Mouse (Mus musculus) thymus, postnatal 10 days (tissue): ENCODE measurements around the gene Shld2.

ENCODE experiments used
- DNase-seq, 2 experiments: peaks; one replicate each; pipeline ENCODE4 v3.0.0; 2021; ENCODE audit warnings: low spot score in 2 of 2

The Shld2 gene

GRCm38 (mm10) chr14:34310234-34310965 lies at the start of gene Shld2, which contains the start of gene Glud1:
Gene Shld2 (minus strand): TSS chr14:34310493.
Gene Glud1 (plus strand): TSS chr14:34310727.
- peak; percentile 82 to 90 for DNase-seq

- DNase-seq = no peak
Measured at GRCm38 (mm10) chr14:34359676-34360244, 49.5 kb upstream of the Shld2 start.

DNA sequence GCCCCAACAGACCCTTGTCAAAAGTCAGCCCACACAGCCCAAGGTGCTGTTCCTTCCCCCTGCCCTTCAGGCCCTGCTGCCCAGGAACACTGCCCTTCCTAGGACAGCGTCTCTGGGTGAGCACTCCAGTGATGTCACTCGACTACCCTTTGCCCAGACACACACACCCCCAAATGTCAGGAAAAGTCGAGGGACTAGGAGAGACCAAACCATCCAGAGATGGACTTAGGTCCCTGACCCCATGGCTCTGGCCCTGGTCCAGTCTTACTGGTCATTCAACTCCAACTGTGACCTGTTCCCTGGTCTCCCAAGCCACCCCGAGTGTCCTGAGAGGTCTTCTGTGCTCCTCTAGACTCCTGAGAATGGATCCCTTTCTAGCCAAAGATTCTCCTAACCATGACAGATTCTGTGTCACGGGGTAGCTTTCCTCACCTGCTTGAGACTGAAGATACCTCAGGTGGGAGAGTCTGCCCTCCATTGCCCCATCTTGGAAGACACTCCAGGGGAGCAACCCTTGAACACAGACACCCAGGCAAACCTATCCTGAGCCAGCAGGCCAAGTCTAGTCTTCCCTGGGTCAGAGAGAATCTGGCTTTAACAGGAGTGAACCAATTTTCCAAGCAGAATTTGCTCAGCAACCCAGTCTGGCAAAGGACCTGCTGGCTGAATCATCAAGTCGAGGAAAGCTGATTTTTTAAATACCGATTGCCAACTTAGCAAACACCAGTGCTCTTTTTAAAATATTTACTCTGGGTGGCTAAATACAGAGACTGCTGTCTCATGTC lies 47.6 kb upstream of the Shld2 start:
- DNase-seq = no peak

DNA sequence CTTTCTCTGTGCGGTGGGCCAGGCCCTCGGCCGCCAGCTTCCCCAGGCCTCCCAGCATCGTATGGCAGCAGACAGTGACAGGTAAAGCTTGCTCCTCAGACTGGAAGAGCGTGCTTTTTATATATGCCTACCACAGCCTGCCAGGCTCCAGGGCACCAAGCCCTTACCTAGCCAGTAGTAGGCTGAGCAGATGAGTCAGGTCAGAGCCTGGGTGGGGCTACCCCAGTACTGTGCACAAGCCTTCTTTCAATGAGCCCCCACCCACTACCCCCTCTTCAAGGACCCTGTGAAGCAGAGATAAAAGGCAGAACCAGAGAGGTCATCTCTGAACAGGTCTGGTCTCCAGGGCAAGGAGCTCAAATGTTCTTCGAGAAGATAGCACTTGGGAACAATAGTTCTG lies 45.0 kb upstream of the Shld2 start, which contains the start of gene Fam25c:
Fam25c (minus strand) TSS at position 133 of the 400 bp plus-strand sequence.
- no peak for DNase-seq

DNA sequence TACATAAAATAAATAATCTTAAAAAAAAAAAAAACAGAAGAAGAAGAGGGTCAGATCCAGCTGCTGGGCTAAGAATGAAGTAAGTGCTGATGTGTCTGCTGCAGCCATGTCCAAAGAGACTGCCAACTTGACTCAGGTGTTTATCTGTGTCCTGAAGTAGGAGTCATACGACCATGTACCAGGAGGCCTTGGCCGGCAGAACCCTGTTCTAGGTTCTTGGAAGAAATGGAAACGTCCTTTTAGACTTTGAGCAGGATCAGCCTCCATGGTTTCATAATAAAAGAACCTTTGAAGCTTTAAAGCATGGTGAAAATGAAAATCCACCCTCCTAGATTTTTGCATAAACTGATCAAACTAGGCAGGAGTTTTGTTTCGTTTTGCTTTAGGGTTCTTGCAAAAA lies 44.2 kb upstream of the Shld2 start:
- no peak for DNase-seq

- DNase-seq = no peak
Measured at GRCm38 (mm10) chr14:34353326-34353725, 43.0 kb upstream of the Shld2 start.

DNA sequence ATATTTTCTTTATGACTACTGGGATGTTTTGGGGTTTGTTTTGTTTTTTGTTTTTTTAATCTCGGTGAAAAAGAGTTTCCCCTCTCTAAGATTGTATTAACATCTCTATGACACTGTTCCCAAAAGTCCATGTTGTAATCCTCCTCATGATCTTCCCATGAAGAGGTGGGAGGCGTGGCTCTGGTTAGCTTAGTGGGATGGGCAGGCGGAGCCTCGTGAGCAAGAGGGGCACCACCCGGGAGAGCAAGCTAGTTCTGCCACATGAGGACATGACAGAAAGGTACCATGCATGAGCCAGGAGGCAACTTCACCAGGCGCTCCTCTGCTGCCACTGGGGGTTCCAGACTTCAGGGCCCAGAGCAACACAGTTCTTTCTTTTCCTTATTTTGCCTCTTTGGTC lies 42.2 kb upstream of the Shld2 start:
- DNase-seq = no peak

DNA sequence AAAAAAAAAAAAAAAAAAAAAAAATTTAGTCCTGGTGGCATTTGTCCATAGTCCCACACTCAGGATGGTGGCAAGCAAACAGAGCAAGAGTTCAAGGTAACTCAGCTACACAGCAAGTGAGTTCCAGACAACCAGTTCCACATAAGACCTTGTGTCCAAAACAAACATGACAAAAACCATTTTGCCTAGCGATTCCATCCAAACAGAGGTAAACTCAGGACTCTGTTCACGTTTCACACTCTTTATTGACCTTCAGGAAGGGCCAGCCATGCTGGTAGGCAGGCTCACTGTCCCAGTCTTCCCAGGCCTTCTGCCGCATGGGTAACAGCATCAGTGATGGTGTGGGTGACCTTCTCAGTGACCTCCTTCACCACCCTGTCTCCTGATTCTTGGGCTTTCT lies 41.4 kb upstream of the Shld2 start:
- DNase-seq = no peak

DNA sequence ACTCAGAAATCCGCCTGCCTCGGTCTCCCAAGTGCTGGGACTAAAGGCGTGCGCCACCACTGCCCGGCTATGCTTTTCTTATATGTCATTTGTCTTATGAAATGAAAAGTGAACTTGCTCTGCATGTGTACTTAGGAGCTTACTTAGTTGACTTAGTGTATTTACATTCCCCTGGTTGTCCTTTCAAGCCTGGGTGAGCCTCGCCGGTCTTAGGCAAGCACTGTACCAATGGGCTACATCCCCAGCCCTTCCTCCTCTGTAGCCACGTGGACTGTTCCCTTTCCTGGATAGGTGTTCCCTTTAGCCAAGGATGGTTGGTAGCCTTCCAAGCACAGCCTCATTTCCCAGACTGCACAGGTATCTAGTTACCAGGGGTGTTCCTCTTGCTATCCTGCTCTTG lies 38.7 kb upstream of the Shld2 start:
- no peak for DNase-seq

DNA sequence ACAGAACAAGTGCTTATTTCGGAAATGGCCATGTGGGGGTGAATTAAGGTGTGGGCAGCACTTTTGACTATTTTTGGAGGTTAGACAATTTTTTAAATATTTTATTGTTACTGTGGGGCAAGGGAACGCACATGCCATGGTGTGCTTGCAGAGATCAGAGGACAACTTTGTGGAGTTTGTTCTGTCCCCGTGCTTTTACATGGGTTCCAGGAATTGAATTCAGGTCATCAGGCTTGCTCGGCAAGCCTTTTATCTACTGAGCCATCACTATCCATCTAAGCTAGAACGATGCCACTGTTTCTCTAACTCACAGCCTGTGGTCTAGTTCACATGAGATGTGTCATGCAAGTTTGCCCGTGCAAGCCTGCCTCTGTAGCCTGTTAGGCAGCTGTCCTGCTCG lies 38.0 kb upstream of the Shld2 start:
- DNase-seq = no peak

DNA sequence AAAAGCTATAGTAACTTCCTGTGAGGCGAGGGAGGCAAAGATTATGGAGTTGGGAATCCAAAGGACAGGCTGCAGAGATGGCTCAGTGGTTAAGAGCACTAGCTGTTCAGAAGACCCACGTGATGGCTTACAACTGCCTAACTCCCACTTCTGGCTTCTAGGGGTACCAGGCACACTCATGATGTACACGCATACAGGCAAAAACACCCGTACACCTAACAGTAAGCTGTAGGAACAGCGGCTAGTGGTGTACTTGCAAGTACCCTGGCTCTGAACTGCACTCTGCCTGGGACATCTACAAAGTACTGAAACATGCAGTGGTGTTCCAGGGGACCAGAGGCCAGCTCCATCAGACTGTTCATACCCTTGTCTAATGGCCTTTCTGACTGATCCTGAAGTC lies 36.8 kb upstream of the Shld2 start:
- DNase-seq = no peak

DNA sequence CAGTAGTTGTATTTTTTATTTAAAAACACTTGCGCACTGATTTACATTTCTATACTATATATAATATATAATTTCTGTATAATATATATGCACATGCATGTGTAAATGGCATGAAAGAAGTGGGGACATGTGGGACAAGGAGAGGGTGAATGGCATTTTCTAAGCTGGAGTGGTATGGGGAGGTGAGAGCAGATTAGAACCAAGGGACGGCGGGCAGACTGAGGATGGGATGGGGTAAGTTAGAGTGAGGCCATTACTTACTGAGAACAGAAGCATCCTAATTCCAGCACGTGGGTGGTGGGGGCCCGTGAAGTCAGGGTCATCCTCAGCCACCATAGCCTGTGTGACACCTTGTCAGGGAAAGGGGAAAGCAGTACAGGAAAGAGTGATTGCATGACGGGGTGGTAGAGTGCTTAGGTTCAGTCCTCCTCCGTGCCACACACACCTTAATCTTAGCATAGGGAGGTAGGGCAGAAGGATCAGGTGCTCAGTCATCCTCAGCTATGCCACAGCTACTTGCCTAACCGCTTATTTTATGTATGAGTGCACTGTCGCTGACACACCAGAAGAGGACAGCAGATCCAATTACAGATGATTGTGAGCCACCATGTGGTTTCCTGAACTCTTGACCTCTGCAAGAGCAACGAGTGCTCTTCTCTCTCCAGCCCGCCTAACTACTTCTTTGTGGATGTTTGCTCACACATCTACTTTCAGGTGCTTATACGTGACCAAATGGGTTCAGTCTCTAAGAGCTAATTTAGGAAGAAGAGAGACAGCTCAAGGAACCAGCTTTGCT lies 35.7 kb upstream of the Shld2 start:
- DNase-seq = no peak

- no peak for DNase-seq
Measured at GRCm38 (mm10) chr14:34344361-34344760, 34.1 kb upstream of the Shld2 start.

DNA sequence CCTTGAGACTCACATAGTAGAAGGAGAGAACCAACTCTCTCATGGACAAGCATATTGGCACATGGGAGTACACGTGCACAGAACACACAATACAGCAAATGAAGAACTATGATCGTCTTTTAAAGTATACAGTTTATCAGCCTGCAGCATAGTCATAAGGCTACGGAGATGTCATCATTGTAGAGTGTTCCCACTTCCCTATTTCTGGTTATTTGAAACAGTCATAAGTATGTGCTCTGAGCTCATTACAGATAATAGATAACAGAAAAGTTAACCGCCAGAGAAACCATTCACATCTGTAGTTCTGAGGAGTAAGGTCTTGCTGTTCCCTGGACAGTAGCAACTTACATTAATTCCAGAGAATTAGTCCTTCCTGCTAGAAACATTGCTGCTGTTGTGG lies 32.8 kb upstream of the Shld2 start:
- DNase-seq = no peak

GRCm38 (mm10) chr14:34341993-34342392 lies 31.7 kb upstream of the Shld2 start:
- DNase-seq = no peak

GRCm38 (mm10) chr14:34339446-34339845 lies 29.2 kb upstream of the Shld2 start:
- no peak for DNase-seq

- no peak for DNase-seq
Measured at GRCm38 (mm10) chr14:34332476-34332875, 22.2 kb upstream of the Shld2 start.

GRCm38 (mm10) chr14:34331886-34332285 lies 21.6 kb upstream of the Shld2 start:
- DNase-seq = no peak

DNA sequence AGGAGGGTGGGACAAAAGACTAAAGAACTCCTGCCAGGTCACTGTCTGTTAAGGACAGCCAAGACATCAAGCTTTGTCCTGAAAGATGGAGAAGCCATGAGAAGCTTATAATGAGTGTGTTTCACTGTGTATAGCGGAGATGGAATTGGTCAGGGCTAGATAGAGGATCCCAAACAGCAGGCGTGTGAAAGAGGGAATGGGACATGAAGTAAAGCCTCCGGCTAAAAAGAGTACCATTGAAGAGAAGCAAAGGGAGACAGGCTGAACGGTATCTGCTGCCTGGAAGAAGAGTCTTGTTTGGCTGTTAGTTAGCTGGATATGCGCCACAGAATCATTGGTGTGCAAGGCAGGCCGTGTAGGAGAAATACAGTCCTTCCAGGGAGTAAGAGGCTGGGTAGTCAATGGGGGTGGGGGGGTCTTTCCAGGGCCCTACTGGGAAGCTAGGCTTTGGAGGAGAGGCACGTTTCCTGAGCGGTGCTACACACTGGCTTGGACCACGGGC lies 20.4 kb upstream of the Shld2 start:
- no peak for DNase-seq

- DNase-seq = no peak
Measured at GRCm38 (mm10) chr14:34327618-34328017, 17.3 kb upstream of the Shld2 start.

- no peak for DNase-seq
Measured at GRCm38 (mm10) chr14:34326606-34327005, 16.3 kb upstream of the Shld2 start.

- DNase-seq = no peak
Measured at GRCm38 (mm10) chr14:34323576-34324085, 13.3 kb upstream of the Shld2 start.
